Mouse (Mus musculus) kidney, embryonic 16.5 days (tissue): ENCODE results near the gene Npr1. TPM values are rescaled to one million over a fixed set of nuclear protein-coding genes. Genes with fewer than 3 reads are reported as not detected.

Source experiments
- ATAC-seq: fragments of 200-750 bp; cut with Nextera tagmentation; 2 replicates; pipeline ENCODE4 v1.8.0; 2017; ENCODE audit warnings: moderate TSS enrichment; ENCODE audit not compliant: low FRiP score, low TSS enrichment
- H3K27ac ChIP-seq: fragments of 300-500 bp; sonication (generic); 2 replicates; pipeline ENCODE4 v1.5.1; 2014; ENCODE audit warnings: low read length
- H3K27me3 ChIP-seq: fragments of 300-500 bp; sonication (generic); 2 replicates; pipeline ENCODE4 v1.6.1; 2014; ENCODE audit warnings: low read length, control low read depth, mixed read lengths; ENCODE audit not compliant: insufficient read depth
- H3K36me3 ChIP-seq: fragments of 300-500 bp; sonication (generic); 2 replicates; pipeline ENCODE4 v1.6.1; 2014; ENCODE audit warnings: low read length, control low read depth, mixed read lengths; ENCODE audit not compliant: insufficient read depth
- H3K4me1 ChIP-seq: fragments of 300-500 bp; sonication (generic); 2 replicates; pipeline ENCODE4 v1.6.1; 2014; ENCODE audit warnings: low read length, control low read depth, mixed read lengths; ENCODE audit not compliant: insufficient read depth
- H3K4me2 ChIP-seq: fragments of 300-500 bp; sonication (generic); replicated peaks from 2 replicates; pipeline ENCODE4 v1.6.1; 2014; ENCODE audit warnings: low read depth, low read length
- H3K4me3 ChIP-seq: fragments of 300-500 bp; sonication (generic); 2 replicates; pipeline ENCODE4 v1.5.1; 2014; ENCODE audit warnings: mild to moderate bottlenecking, low read length
- H3K9ac ChIP-seq: fragments of 300-500 bp; sonication (generic); replicated peaks from 2 replicates; pipeline ENCODE4 v1.6.1; 2014; ENCODE audit warnings: low read length
- H3K9me3 ChIP-seq: fragments of 300-500 bp; sonication (generic); 2 replicates; pipeline ENCODE4 v1.6.1; 2016; ENCODE audit warnings: low read length, control low read depth
- WGBS: fragments of 180-500 bp; shearing (Covaris S2); extraction: QIAGEN DNeasy Blood & Tissue Kit; methylation state at CpG from one replicate; pipeline ENCODE4 v1.1.7; 2014; 5-methylcytosine and 5-hydroxymethylcytosine counted together
- polyA plus RNA-seq: library from polyadenylated mRNA; unstranded; fragments of >200 nt; fragmentation: Nextera tagmentation; extraction: Ambion mirVana; gene quantifications from 2 replicates; pipeline ENCODE4 v1.2.1, GENCODE M21; 2015

Gene Npr1
- polyA plus RNA-seq, 1 experiment from 2014 or later, result 20.0 TPM

DNA sequence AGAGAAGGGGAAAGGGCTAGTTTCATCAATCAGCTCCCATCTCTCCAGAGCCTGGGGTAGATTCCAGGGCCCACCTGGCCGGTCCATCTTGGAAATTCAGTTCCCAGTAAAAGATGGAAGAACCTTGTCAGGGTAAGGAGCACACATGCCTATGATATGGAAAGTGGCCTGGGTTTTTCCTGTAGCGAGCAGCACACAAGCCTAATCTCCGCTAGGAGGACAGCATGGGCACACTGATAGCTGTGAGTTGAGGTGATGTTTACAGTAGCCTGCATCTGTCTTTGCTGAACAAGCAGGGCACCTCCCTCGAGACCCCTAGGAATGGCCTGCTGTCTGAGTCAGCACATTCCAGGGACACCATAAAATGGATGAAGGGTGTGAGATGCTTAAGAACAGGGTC lies 61.1 kb downstream of the Npr1 start:
- Histone ChIP-seq H3K9me3 (no peaks in the 10 kb centered on the region), H3K4me2 (no peak overlapping the region), H3K27ac (no peak overlapping the region), H3K4me3 (no peak overlapping the region), H3K27me3 (no peaks in the 10 kb centered on the region), H3K4me1 (no peaks in the 10 kb centered on the region), H3K36me3 (peaks cover 83% of the 10 kb centered on the region), H3K9ac (no peak overlapping the region)
- WGBS, result 69% methylated on average over 4 of the region's 4 CpGs
- 0 out of 2 replicates have a peak, but pooled peaks have one; percentile 46 for ATAC-seq

GRCm38 (mm10) chr3:90404121-90404520 lies 61.5 kb downstream of the Npr1 start:
- 87% methylated on average over 3 of the region's 3 CpGs for whole genome bisulfite sequencing
- ATAC-seq, result no peak

DNA sequence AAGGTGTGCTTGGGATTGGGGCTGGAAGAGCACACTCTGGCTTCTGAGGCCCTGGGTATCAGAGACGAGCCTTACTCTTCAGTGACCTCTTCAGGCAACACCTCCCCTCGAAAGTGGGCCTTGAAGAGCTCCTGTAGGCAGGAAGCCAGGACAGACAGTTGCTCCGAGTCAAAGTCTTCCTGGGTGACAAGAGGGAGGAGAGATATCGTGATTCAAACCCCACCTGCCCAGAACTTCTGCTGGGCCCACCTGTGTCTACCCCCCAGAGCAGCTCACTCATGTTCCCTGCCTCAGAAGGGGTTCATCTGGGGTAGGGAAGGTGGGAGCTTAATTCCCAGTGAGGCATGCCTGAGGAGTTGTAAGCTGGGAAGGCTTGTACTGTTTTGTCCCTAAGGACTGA lies 64.7 kb downstream of the Npr1 start:
- no peaks in the 10 kb centered on the region for H3K9me3 ChIP-seq
- peaks cover 72% of the 10 kb centered on the region for H3K36me3 ChIP-seq
- 79% methylated on average over 4 of the region's 4 CpGs for WGBS
- no peak overlapping the region for H3K4me3 ChIP-seq
- H3K27ac ChIP-seq, result no peak overlapping the region
- ATAC-seq, result no peak
- H3K27me3 ChIP-seq, result no peaks in the 10 kb centered on the region
- no peak overlapping the region for H3K4me2 ChIP-seq
- H3K4me1 ChIP-seq, result no peaks in the 10 kb centered on the region
- H3K9ac ChIP-seq, result no peak overlapping the region

More at GRCm38 (mm10) chr3:90404121-90404520, 61.5 kb downstream of the Npr1 start:
- Histone ChIP-seq H3K27me3 (no peaks in the 10 kb centered on the region), H3K4me3 (no peak overlapping the region), H3K4me2 (no peak overlapping the region), H3K9me3 (no peaks in the 10 kb centered on the region), H3K36me3 (peaks cover 83% of the 10 kb centered on the region), H3K4me1 (no peaks in the 10 kb centered on the region), H3K27ac (no peak overlapping the region), H3K9ac (no peak overlapping the region)

Other genes starting within 250 kb of the Npr1 start
- gene Jtb, start 234.3 kb downstream of the Npr1 start, polyA plus RNA-seq, result 103 and 105 TPM in 2 replicates
- gene Creb3l4, start 222.4 kb downstream of the Npr1 start, polyA plus RNA-seq, result 6.5 and 6.8 TPM in 2 replicates
- 108 and 114 TPM in 2 replicates for gene Slc39a1, start 217.7 kb downstream of the Npr1 start, polyA plus RNA-seq
- 24.8 and 33.7 TPM in 2 replicates for gene Crtc2, start 211.7 kb downstream of the Npr1 start, polyA plus RNA-seq
- 3.7 and 4.7 TPM in 2 replicates for gene Dennd4b, start 200.7 kb downstream of the Npr1 start, polyA plus RNA-seq
- 11.3 and 15.4 TPM in 2 replicates for gene Gatad2b, start 172.7 kb downstream of the Npr1 start, polyA plus RNA-seq
- gene Slc27a3, start 75.9 kb downstream of the Npr1 start, polyA plus RNA-seq, result 15.7 and 18.3 TPM in 2 replicates
- 32.7 and 33.3 TPM in 2 replicates for gene Ints3, start 32.2 kb downstream of the Npr1 start, polyA plus RNA-seq
- gene Ilf2, start 10.3 kb upstream of the Npr1 start, polyA plus RNA-seq, result 219 and 223 TPM in 2 replicates
- gene Snapin, start 25.2 kb upstream of the Npr1 start, polyA plus RNA-seq, result 73.9 and 80.1 TPM in 2 replicates
- gene Chtop, start 43.6 kb upstream of the Npr1 start, polyA plus RNA-seq, result 135 and 144 TPM in 2 replicates
- gene S100a1, start 48.5 kb upstream of the Npr1 start, polyA plus RNA-seq, result 116 and 122 TPM in 2 replicates
- 43.4 and 45.8 TPM in 2 replicates for gene S100a13, start 48.6 kb upstream of the Npr1 start, polyA plus RNA-seq
- gene S100a14, start 61.0 kb upstream of the Npr1 start, polyA plus RNA-seq, result 7.5 and 7.9 TPM in 2 replicates
- gene S100a16, start 71.4 kb upstream of the Npr1 start, polyA plus RNA-seq, result 214 and 232 TPM in 2 replicates
- gene S100a3, start 94.7 kb upstream of the Npr1 start, polyA plus RNA-seq, result 0.12 and 0.44 TPM in 2 replicates
- gene S100a2, start 124.4 kb upstream of the Npr1 start, polyA plus RNA-seq, result not detected in 2 replicates
- gene Gm42674, start 136.0 kb upstream of the Npr1 start, polyA plus RNA-seq, result not detected in 2 replicates
- gene S100a4, start 137.9 kb upstream of the Npr1 start, polyA plus RNA-seq, result 3.6 and 5.5 TPM in 2 replicates
- gene S100a5, start 142.7 kb upstream of the Npr1 start, polyA plus RNA-seq, result 0.45 and 0.99 TPM in 2 replicates
- gene S100a6, start 147.0 kb upstream of the Npr1 start, polyA plus RNA-seq, result 173 and 181 TPM in 2 replicates
- gene S100a7a, start 188.2 kb upstream of the Npr1 start, polyA plus RNA-seq, result 0.12 and 0.36 TPM in 2 replicates
- 13.9 and 22.6 TPM in 2 replicates for gene S100a8, start 203.1 kb upstream of the Npr1 start, polyA plus RNA-seq
- 9.6 and 15.0 TPM in 2 replicates for gene S100a9, start 229.9 kb upstream of the Npr1 start, polyA plus RNA-seq